Mouse (Mus musculus) A20 (cell line): ENCODE results near the gene Klhl25.
"Not testable (repeated sequence)": the region's sequence is repeated elsewhere in the genome, so short reads cannot be mapped to it uniquely, and the experiment has no call there.

Source experiments
- DNase-seq: peaks from one replicate; pipeline ENCODE4 v3.0.0-alpha.2; 2011; ENCODE audit warnings: low read depth, low spot score

The Klhl25 gene

GRCm38 (mm10) chr7:75848115-75848775 is at the start of gene Klhl25:
TSS of gene Klhl25 (plus strand) at chr7:75848310.
- peak; percentile 98 for DNase-seq

- DNase-seq, result no peak
Observed at GRCm38 (mm10) chr7:75800530-75800929, 47.6 kb upstream of the Klhl25 start.

- no peak for DNase-seq
Observed at GRCm38 (mm10) chr7:75801022-75801421, 47.1 kb upstream of the Klhl25 start.

GRCm38 (mm10) chr7:75801621-75802358 is 46.3 kb upstream of the Klhl25 start:
- no peak for DNase-seq

GRCm38 (mm10) chr7:75802887-75803286 is 45.2 kb upstream of the Klhl25 start:
- DNase-seq, result no peak

- DNase-seq, result no peak
Observed at GRCm38 (mm10) chr7:75806161-75806560, 41.9 kb upstream of the Klhl25 start.

- DNase-seq, result no peak
Observed at GRCm38 (mm10) chr7:75806711-75807110, 41.4 kb upstream of the Klhl25 start.

- DNase-seq, result peak; percentile 68
Observed at GRCm38 (mm10) chr7:75807460-75808304, 40.4 kb upstream of the Klhl25 start.

GRCm38 (mm10) chr7:75820687-75821086 is 27.4 kb upstream of the Klhl25 start:
- DNase-seq, result no peak

- DNase-seq, result no peak
Observed at GRCm38 (mm10) chr7:75822087-75822668, 25.9 kb upstream of the Klhl25 start.

- no peak for DNase-seq
Observed at GRCm38 (mm10) chr7:75823071-75823470, 25.0 kb upstream of the Klhl25 start.

- DNase-seq, result no peak
Observed at GRCm38 (mm10) chr7:75826360-75827103, 21.6 kb upstream of the Klhl25 start.

GRCm38 (mm10) chr7:75827357-75827756 is 20.8 kb upstream of the Klhl25 start:
- no peak for DNase-seq

GRCm38 (mm10) chr7:75827850-75828249 is 20.3 kb upstream of the Klhl25 start:
- peak; percentile 74 for DNase-seq

GRCm38 (mm10) chr7:75828536-75828935 is 19.6 kb upstream of the Klhl25 start:
- DNase-seq, result no peak

GRCm38 (mm10) chr7:75830251-75831060 is 17.7 kb upstream of the Klhl25 start:
- DNase-seq, result peak; percentile 55

- not testable (repeated sequence) for DNase-seq
Observed at GRCm38 (mm10) chr7:75833960-75834359, 14.2 kb upstream of the Klhl25 start.

GRCm38 (mm10) chr7:75834932-75835631 is 13.0 kb upstream of the Klhl25 start:
- not testable (repeated sequence) for DNase-seq

- DNase-seq, result no peak
Observed at GRCm38 (mm10) chr7:75840071-75840470, 8.0 kb upstream of the Klhl25 start.

- DNase-seq, result no peak
Observed at GRCm38 (mm10) chr7:75842306-75842705, 5.8 kb upstream of the Klhl25 start.
